Mouse (Mus musculus) liver, adult 2 months (tissue): ENCODE results near the gene Plch1.

ENCODE experiments used
- CTCF ChIP-seq: fragments of 200-500 bp; IDR thresholded peaks from 2 replicates; pipeline ENCODE4 v1.5.1; 2011; ENCODE audit warnings: low read depth, low read length, control low read depth
- POLR2A ChIP-seq: fragments of 200-500 bp; IDR thresholded peaks from 2 replicates; pipeline ENCODE4 v1.6.1; 2011; ENCODE audit warnings: low read length, control low read depth; ENCODE audit not compliant: insufficient read depth; ENCODE audit errors: extremely low read depth

DNA sequence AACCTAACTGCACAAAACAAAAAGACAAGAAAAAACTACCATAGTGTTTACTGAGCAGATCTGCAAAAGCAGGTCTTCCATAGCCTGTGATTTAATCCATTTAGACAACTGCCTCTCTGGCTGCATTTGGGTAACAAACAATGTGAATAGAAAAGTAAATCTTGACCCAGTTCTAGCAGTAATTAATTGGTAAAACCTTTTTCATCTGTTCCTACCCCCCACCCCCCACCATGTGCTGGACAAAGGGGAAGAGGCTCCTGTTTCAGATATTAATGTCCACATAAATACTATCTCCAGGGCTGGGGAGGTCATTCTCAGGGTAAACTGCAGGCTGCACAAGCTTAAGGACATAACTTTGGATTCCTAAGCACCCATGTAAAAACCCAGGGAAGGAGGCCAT lies 63.5 kb downstream of the Plch1 start:
- TF ChIP-seq CTCF (no peak), POLR2A (no peak)
